Mouse (Mus musculus) stomach, postnatal 0 days (tissue): ENCODE results near the gene Ddx43.

Experiments
- CTCF ChIP-seq: IDR thresholded peaks from 2 replicates; pipeline ENCODE4 v1.5.1; 2016; ENCODE audit warnings: antibody characterized with exemption, low read depth, mild to moderate bottlenecking, moderate library complexity
- EP300 ChIP-seq: optimal IDR thresholded peaks from 2 replicates; pipeline ENCODE3; 2016; ENCODE audit warnings: antibody characterized with exemption

- TF ChIP-seq EP300 (no peak), CTCF (no peak)
Measured at GRCm38 (mm10) chr9:78351504-78352220, 43.9 kb upstream of the Ddx43 start.
